Mouse (Mus musculus): ENCODE data around the gene Trpc4ap. TPM values are rescaled to one million over a fixed set of nuclear protein-coding genes. Genes with fewer than 3 reads are reported as not detected.
"Not testable (repeated sequence)": the region's sequence is repeated elsewhere in the genome, so short reads cannot be mapped to it uniquely, and the experiment has no call there.

The Trpc4ap gene
- polyA plus RNA-seq (2015; fragmentation: Nextera tagmentation; extraction: Ambion mirVana), result 113 TPM in 2 replicates

GRCm38 (mm10) chr2:155691723-155692493, at the start of gene Trpc4ap:
Trpc4ap (minus strand) TSS chr2:155692384.
- peak within 1 kb of the TSS; percentile 61 for H3K4me2 ChIP-seq (replicated peaks)
- peak within 1 kb of the TSS; percentile 77 for H3K27ac ChIP-seq
- H3K9ac ChIP-seq, result peak within 1 kb of the TSS; percentile 74
- no peaks in the 10 kb centered on the region for H3K27me3 ChIP-seq (replicated peaks)
- peak; percentile 98 for ATAC-seq
- H3K4me3 ChIP-seq (replicated peaks), result peak within 1 kb of the TSS; percentile 84
- H3K4me1 ChIP-seq (replicated peaks), result peaks cover 11% of the 10 kb centered on the region
- no peaks in the 10 kb centered on the region for H3K36me3 ChIP-seq
- under 1% methylated on average over 69 of the region's 72 CpGs for WGBS
- no peaks in the 10 kb centered on the region for H3K9me3 ChIP-seq

- Histone ChIP-seq H3K4me3 (replicated peaks) (no peak overlapping the region), H3K27me3 (replicated peaks) (no peaks in the 10 kb centered on the region), H3K36me3 (no peaks in the 10 kb centered on the region), H3K4me1 (replicated peaks) (peaks cover under 1% of the 10 kb centered on the region; the same call in 1 of the 2 replicates), H3K27ac (no peak overlapping the region), H3K4me2 (replicated peaks) (no peak overlapping the region), H3K9me3 (no peaks in the 10 kb centered on the region), H3K9ac (no peak overlapping the region)
- 66% methylated on average over 9 of the region's 9 CpGs for WGBS
- no peak for ATAC-seq
Measured at GRCm38 (mm10) chr2:155737803-155738202, 45.6 kb upstream of the Trpc4ap start.

GRCm38 (mm10) chr2:155736936-155737335, 44.8 kb upstream of the Trpc4ap start:
- Histone ChIP-seq H3K9ac (no peak overlapping the region), H3K27me3 (replicated peaks) (no peaks in the 10 kb centered on the region), H3K4me1 (replicated peaks) (no peaks in the 10 kb centered on the region), H3K4me2 (replicated peaks) (no peak overlapping the region), H3K9me3 (no peaks in the 10 kb centered on the region), H3K27ac (no peak overlapping the region), H3K4me3 (replicated peaks) (no peak overlapping the region), H3K36me3 (no peaks in the 10 kb centered on the region)
- WGBS, result 68% methylated on average over 6 of the region's 6 CpGs
- ATAC-seq, result no peak

GRCm38 (mm10) chr2:155735766-155736165, 43.6 kb upstream of the Trpc4ap start, which contains the start of gene Gm17581:
Gm17581 (minus strand) TSS chr2:155735866.
- not testable (repeated sequence) for ATAC-seq; H3K4me1 ChIP-seq (replicated peaks); H3K27me3 ChIP-seq (replicated peaks); H3K4me2 ChIP-seq (replicated peaks); H3K27ac ChIP-seq; H3K4me3 ChIP-seq (replicated peaks); H3K36me3 ChIP-seq; H3K9ac ChIP-seq; H3K9me3 ChIP-seq
- WGBS, result 86% methylated on average over 5 of the region's 5 CpGs

GRCm38 (mm10) chr2:155735080-155735479, 42.9 kb upstream of the Trpc4ap start:
- no peak overlapping the region for H3K27ac ChIP-seq

GRCm38 (mm10) chr2:155729158-155729645, 37.0 kb upstream of the Trpc4ap start, which contains the start of gene Edem2:
Edem2 (minus strand) TSS chr2:155729475.
- Histone ChIP-seq H3K4me1 (replicated peaks) (peaks cover 11% of the 10 kb centered on the region; the same call in 1 of the 2 replicates), H3K9me3 (no peaks in the 10 kb centered on the region), H3K4me3 (replicated peaks) (peak within 1 kb of the TSS; percentile 94), H3K9ac (peak within 1 kb of the TSS; percentile 78), H3K36me3 (no peaks in the 10 kb centered on the region), H3K27me3 (replicated peaks) (no peaks in the 10 kb centered on the region), H3K27ac (no peak within 1 kb of the TSS), H3K4me2 (replicated peaks) (peak within 1 kb of the TSS; percentile 83)
- ATAC-seq, result peak; percentile 95
- under 1% methylated on average over 33 of the region's 33 CpGs for WGBS

More at GRCm38 (mm10) chr2:155735080-155735479, 42.9 kb upstream of the Trpc4ap start:
- H3K36me3 ChIP-seq, result no peaks in the 10 kb centered on the region
- H3K4me1 ChIP-seq (replicated peaks), result no peaks in the 10 kb centered on the region
- no peaks in the 10 kb centered on the region for H3K9me3 ChIP-seq
- H3K9ac ChIP-seq, result no peak overlapping the region
- H3K27me3 ChIP-seq (replicated peaks), result no peaks in the 10 kb centered on the region
- H3K4me3 ChIP-seq (replicated peaks), result no peak overlapping the region
- no peak; the same call in 1 of the 2 replicates for ATAC-seq
- no peak overlapping the region for H3K4me2 ChIP-seq (replicated peaks)
- 63% methylated on average over 5 of the region's 5 CpGs for WGBS

GRCm38 (mm10) chr2:155728742-155729141, 36.6 kb upstream of the Trpc4ap start:
- Histone ChIP-seq H3K4me2 (replicated peaks) (peak overlapping the region; percentile 83), H3K36me3 (no peaks in the 10 kb centered on the region), H3K27ac (no peak overlapping the region), H3K4me1 (replicated peaks) (peaks cover 11% of the 10 kb centered on the region; the same call in 1 of the 2 replicates), H3K4me3 (replicated peaks) (peak overlapping the region; percentile 94), H3K27me3 (replicated peaks) (no peaks in the 10 kb centered on the region), H3K9me3 (no peaks in the 10 kb centered on the region), H3K9ac (peak overlapping the region; percentile 78)
- 2% methylated on average over 15 of the region's 15 CpGs for WGBS
- ATAC-seq, result peak; percentile 18

GRCm38 (mm10) chr2:155727764-155728395, 35.7 kb upstream of the Trpc4ap start:
- peak overlapping the region; percentile 83 for H3K4me2 ChIP-seq (replicated peaks)
- H3K36me3 ChIP-seq, result no peaks in the 10 kb centered on the region
- no peak overlapping the region for H3K4me3 ChIP-seq (replicated peaks)
- ATAC-seq, result peak; percentile 32
- H3K27me3 ChIP-seq (replicated peaks), result no peaks in the 10 kb centered on the region
- H3K9me3 ChIP-seq, result no peaks in the 10 kb centered on the region
- peaks cover 11% of the 10 kb centered on the region; the same call in 1 of the 2 replicates for H3K4me1 ChIP-seq (replicated peaks)
- H3K27ac ChIP-seq, result no peak overlapping the region
- no peak overlapping the region; the same call in 1 of the 2 replicates for H3K9ac ChIP-seq
- 59% methylated on average over 7 of the region's 7 CpGs for WGBS

GRCm38 (mm10) chr2:155726302-155726701, 34.1 kb upstream of the Trpc4ap start:
- no peak overlapping the region for H3K27ac ChIP-seq
- no peak for ATAC-seq
- no peak overlapping the region for H3K4me2 ChIP-seq (replicated peaks)
- no peak overlapping the region for H3K4me3 ChIP-seq (replicated peaks)
- H3K4me1 ChIP-seq (replicated peaks), result peaks cover 11% of the 10 kb centered on the region; the same call in 1 of the 2 replicates
- no peaks in the 10 kb centered on the region for H3K36me3 ChIP-seq
- no peak overlapping the region for H3K9ac ChIP-seq
- WGBS, result 78% methylated on average over 7 of the region's 7 CpGs
- H3K9me3 ChIP-seq, result no peaks in the 10 kb centered on the region
- H3K27me3 ChIP-seq (replicated peaks), result no peaks in the 10 kb centered on the region

- ATAC-seq, result no peak
Measured at GRCm38 (mm10) chr2:155724526-155724925, 32.3 kb upstream of the Trpc4ap start.

GRCm38 (mm10) chr2:155724036-155724435, 31.9 kb upstream of the Trpc4ap start:
- Histone ChIP-seq H3K36me3 (no peaks in the 10 kb centered on the region), H3K9me3 (no peaks in the 10 kb centered on the region), H3K4me3 (replicated peaks) (no peak overlapping the region), H3K27me3 (replicated peaks) (no peaks in the 10 kb centered on the region), H3K27ac (no peak overlapping the region), H3K9ac (no peak overlapping the region), H3K4me2 (replicated peaks) (no peak overlapping the region), H3K4me1 (replicated peaks) (peaks cover 11% of the 10 kb centered on the region; the same call in 1 of the 2 replicates)
- ATAC-seq, result no peak
- 64% methylated on average over 5 of the region's 5 CpGs for WGBS

More at GRCm38 (mm10) chr2:155724526-155724925, 32.3 kb upstream of the Trpc4ap start:
- H3K4me2 ChIP-seq (replicated peaks), result no peak overlapping the region
- no peaks in the 10 kb centered on the region for H3K27me3 ChIP-seq (replicated peaks)
- H3K4me1 ChIP-seq (replicated peaks), result peaks cover 11% of the 10 kb centered on the region; the same call in 1 of the 2 replicates
- H3K36me3 ChIP-seq, result no peaks in the 10 kb centered on the region
- 85% methylated on average over 6 of the region's 6 CpGs for WGBS
- no peak overlapping the region for H3K4me3 ChIP-seq (replicated peaks)
- H3K9ac ChIP-seq, result no peak overlapping the region
- no peaks in the 10 kb centered on the region for H3K9me3 ChIP-seq
- H3K27ac ChIP-seq, result no peak overlapping the region

- ATAC-seq, result no peak
- Histone ChIP-seq H3K27me3 (replicated peaks) (no peaks in the 10 kb centered on the region), H3K4me3 (replicated peaks) (no peak overlapping the region), H3K27ac (no peak overlapping the region), H3K9me3 (no peaks in the 10 kb centered on the region), H3K4me2 (replicated peaks) (no peak overlapping the region), H3K36me3 (peaks cover 4% of the 10 kb centered on the region; the same call in 1 of the 2 replicates), H3K4me1 (replicated peaks) (no peaks in the 10 kb centered on the region), H3K9ac (no peak overlapping the region)
- WGBS, result 79% methylated on average over 5 of the region's 5 CpGs
Measured at GRCm38 (mm10) chr2:155720585-155720984, 28.4 kb upstream of the Trpc4ap start.

Data from intestine, embryonic 15.5 days (tissue).